Mouse (Mus musculus) olfactory bulb, adult 2 months (tissue): ENCODE results near the gene Tdrd9. TPM values are rescaled to one million over a fixed set of nuclear protein-coding genes. Genes with fewer than 3 reads are reported as not detected.
A peak's percentile ranks its signal among the peaks of the same experiment; 100 is the strongest.

Source experiments
- H3K27ac ChIP-seq: fragments of 200-500 bp; 2 replicates; pipeline ENCODE4 v1.5.1; 2012; ENCODE audit warnings: low read depth, low read length; ENCODE audit not compliant: insufficient read depth
- H3K4me1 ChIP-seq: fragments of 200-500 bp; 2 replicates; pipeline ENCODE4 v1.6.1; 2012; ENCODE audit warnings: low read length; ENCODE audit not compliant: control insufficient read depth, insufficient read depth
- H3K4me3 ChIP-seq: fragments of 200-500 bp; 2 replicates; pipeline ENCODE4 v1.5.1; 2012; ENCODE audit warnings: mild to moderate bottlenecking, low read depth, low read length, moderate library complexity; ENCODE audit not compliant: insufficient read depth
- CTCF ChIP-seq: fragments of 200-500 bp; IDR thresholded peaks from 2 replicates; pipeline ENCODE4 v1.5.1; 2012; ENCODE audit warnings: low read depth, mild to moderate bottlenecking, low read length, moderate library complexity; ENCODE audit not compliant: insufficient read depth
- POLR2A ChIP-seq: fragments of 200-500 bp; IDR thresholded peaks from 2 replicates; pipeline ENCODE4 v1.6.1; 2012; ENCODE audit warnings: mild to moderate bottlenecking, low read depth, low read length, moderate library complexity; ENCODE audit not compliant: insufficient read depth
- WGBS: fragments of 180-500 bp; shearing (Covaris S2); methylation state at CpG from one replicate; pipeline ENCODE4 v1.1.7; 2018; 5-methylcytosine and 5-hydroxymethylcytosine counted together
- polyA plus RNA-seq: library from polyadenylated mRNA; stranded (reverse); fragments of >200 nt; gene quantifications from 2 replicates; pipeline ENCODE4 v1.2.4, GENCODE M21; 2012; ENCODE audit warnings: low replicate concordance; ENCODE audit not compliant: missing spikeins, insufficient read depth, insufficient read length

Gene Tdrd9
- polyA plus RNA-seq, 1 experiment, result not detected

GRCm38 (mm10) chr12:111981831-111982230, 10.5 kb downstream of the Tdrd9 start:
- TF ChIP-seq CTCF (no peak), POLR2A (no peak)
- Histone ChIP-seq H3K4me1 (peaks cover 4% of the 10 kb centered on the region), H3K27ac (no peak overlapping the region), H3K4me3 (no peak overlapping the region)
- WGBS, result 77% methylated on average over 8 of the region's 8 CpGs

- WGBS, result 82% methylated on average over 2 of the region's 2 CpGs
- Histone ChIP-seq H3K4me1 (peaks cover 5% of the 10 kb centered on the region; the same call in 1 of the 2 replicates), H3K4me3 (no peak overlapping the region), H3K27ac (no peak overlapping the region)
- no peak for TF ChIP-seq POLR2A
- TF ChIP-seq CTCF, result no peak
Observed at GRCm38 (mm10) chr12:111983165-111983564, 11.8 kb downstream of the Tdrd9 start.

- Histone ChIP-seq H3K4me1 (peaks cover 5% of the 10 kb centered on the region; the same call in 1 of the 2 replicates), H3K27ac (no peak overlapping the region), H3K4me3 (no peak overlapping the region)
- TF ChIP-seq POLR2A (no peak), CTCF (no peak)
- 34% methylated on average over 9 of the region's 9 CpGs for WGBS
Observed at GRCm38 (mm10) chr12:111986756-111987155, 15.4 kb downstream of the Tdrd9 start.

GRCm38 (mm10) chr12:111992626-111993025, 21.3 kb downstream of the Tdrd9 start:
- Histone ChIP-seq H3K4me1 (peaks cover 3% of the 10 kb centered on the region), H3K4me3 (no peak overlapping the region), H3K27ac (no peak overlapping the region)
- WGBS, result 71% methylated on average over 5 of the region's 5 CpGs
- TF ChIP-seq POLR2A (no peak), CTCF (no peak)

GRCm38 (mm10) chr12:111995161-111995560, 23.8 kb downstream of the Tdrd9 start:
- 97% methylated on average over 2 of the region's 2 CpGs for WGBS
- TF ChIP-seq POLR2A (no peak), CTCF (no peak)

GRCm38 (mm10) chr12:111999735-112000134, 28.4 kb downstream of the Tdrd9 start:
- TF ChIP-seq POLR2A, result no peak
- no peak for TF ChIP-seq CTCF
- Histone ChIP-seq H3K27ac (no peak overlapping the region), H3K4me1 (0 out of 2 replicates have a peak, but pooled peaks cover 4% of the 10 kb centered on the region), H3K4me3 (no peak overlapping the region)
- 95% methylated on average over 7 of the region's 7 CpGs for WGBS

More at GRCm38 (mm10) chr12:111995161-111995560, 23.8 kb downstream of the Tdrd9 start:
- Histone ChIP-seq H3K27ac (no peak overlapping the region), H3K4me3 (no peak overlapping the region), H3K4me1 (peaks cover 7% of the 10 kb centered on the region)

- WGBS, result 17% methylated on average over 8 of the region's 8 CpGs
Observed at GRCm38 (mm10) chr12:112001223-112001622, 29.9 kb downstream of the Tdrd9 start.

GRCm38 (mm10) chr12:112012511-112013270, 41.3 kb downstream of the Tdrd9 start:
- H3K4me3 ChIP-seq, result no peak overlapping the region
- 21% methylated on average over 12 of the region's 12 CpGs for WGBS
- no peaks in the 10 kb centered on the region for H3K4me1 ChIP-seq
- no peak overlapping the region for H3K27ac ChIP-seq
- TF ChIP-seq POLR2A, result no peak
- TF ChIP-seq CTCF, result no peak

More at GRCm38 (mm10) chr12:112001223-112001622, 29.9 kb downstream of the Tdrd9 start:
- TF ChIP-seq CTCF, result peak; percentile 53; the same call in 1 of the 2 replicates
- TF ChIP-seq POLR2A, result no peak
- Histone ChIP-seq H3K4me1 (0 out of 2 replicates have a peak, but pooled peaks cover 4% of the 10 kb centered on the region), H3K4me3 (no peak overlapping the region), H3K27ac (no peak overlapping the region)

GRCm38 (mm10) chr12:112013271-112013801, 42.0 kb downstream of the Tdrd9 start:
- Histone ChIP-seq H3K27ac (no peak overlapping the region), H3K4me3 (no peak overlapping the region), H3K4me1 (no peaks in the 10 kb centered on the region)
- WGBS, result 48% methylated on average over 14 of the region's 14 CpGs
- no peak for TF ChIP-seq POLR2A
- TF ChIP-seq CTCF, result no peak
